Mouse (Mus musculus) megakaryocyte, adult 5-6 weeks (primary cell): ENCODE data around the gene Nrxn1. TPM values are rescaled to one million over a fixed set of nuclear protein-coding genes. Genes with fewer than 3 reads are reported as not detected.

ENCODE experiments used
- ATAC-seq: 2 replicates; pipeline ENCODE4 v1.8.0; 2016; ENCODE audit warnings: mild to moderate bottlenecking, inconsistent platforms; ENCODE audit not compliant: poor library complexity, severe bottlenecking
- total RNA-seq, 2 experiments: library from RNA; stranded (forward) in 1 of 2; stranded (reverse) in 1 of 2; fragments of 153-499, 151-499 nt in 1 of 2; fragments of 221-1000, 200-1000 nt in 1 of 2; gene quantifications; 2 replicates each; pipeline versions ENCODE4 v1.2.3 to v1.2.4; 2015 to 2017

Gene Nrxn1
- total RNA-seq, 2 experiments from 2014 or later: 0.18 to 1.5 TPM

DNA sequence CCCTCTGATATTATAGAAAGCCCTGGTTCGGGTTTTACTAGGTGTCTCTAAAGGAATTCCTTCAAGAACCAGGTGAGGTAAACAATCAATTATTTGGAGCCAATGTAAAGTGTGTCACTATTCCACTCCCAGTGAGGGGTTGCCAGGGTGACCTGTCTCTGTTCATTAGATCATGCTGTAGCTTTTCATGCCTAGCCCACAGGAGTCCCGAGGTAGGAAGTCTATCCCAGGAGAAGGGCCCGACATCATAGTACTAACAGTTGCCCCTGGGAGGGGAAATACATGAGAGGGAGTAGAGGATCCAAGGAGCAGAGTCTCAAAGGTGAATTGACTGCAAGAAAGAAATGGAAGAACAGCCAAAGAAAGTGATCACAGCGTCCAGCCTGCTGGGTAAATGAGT lies 639.6 kb downstream of the Nrxn1 start:
- no peak for ATAC-seq

DNA sequence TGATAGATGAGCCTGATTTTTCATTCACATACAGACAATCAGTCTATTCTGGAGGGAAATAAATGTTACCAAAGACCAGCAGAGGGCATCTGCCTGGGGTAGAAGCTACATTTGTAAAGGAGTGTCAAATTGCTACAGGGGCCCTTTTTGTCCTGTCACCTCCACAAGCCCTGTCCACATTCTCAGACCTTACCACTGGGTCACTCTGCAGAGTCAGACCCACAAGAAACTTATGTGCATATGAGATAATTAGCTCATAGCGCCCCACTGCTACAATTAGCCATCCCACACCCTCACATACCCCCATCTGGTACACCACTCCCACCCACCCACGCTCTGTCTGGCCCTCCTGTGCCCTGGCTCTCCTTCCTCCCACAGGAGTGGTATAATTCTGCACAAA lies 640.1 kb downstream of the Nrxn1 start:
- no peak for ATAC-seq

DNA sequence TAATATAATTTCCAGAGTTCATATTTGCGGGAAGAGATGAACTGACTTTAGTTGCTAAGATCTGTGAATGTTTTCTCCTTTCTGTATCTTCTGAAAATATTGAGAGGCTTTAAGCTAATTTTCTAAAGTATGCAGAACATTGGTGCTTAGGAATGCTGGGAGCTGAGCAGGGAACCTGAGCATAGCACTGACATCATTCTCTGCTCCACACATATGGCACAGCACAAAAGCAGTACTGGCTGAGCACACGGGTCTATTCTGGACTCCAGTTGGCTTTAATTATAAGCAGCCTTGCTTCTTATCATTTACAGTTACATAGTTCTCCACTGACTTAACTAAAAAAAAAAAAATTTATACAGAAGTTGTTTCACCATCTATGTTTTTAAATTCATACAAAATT lies 641.5 kb downstream of the Nrxn1 start:
- no peak for ATAC-seq

DNA sequence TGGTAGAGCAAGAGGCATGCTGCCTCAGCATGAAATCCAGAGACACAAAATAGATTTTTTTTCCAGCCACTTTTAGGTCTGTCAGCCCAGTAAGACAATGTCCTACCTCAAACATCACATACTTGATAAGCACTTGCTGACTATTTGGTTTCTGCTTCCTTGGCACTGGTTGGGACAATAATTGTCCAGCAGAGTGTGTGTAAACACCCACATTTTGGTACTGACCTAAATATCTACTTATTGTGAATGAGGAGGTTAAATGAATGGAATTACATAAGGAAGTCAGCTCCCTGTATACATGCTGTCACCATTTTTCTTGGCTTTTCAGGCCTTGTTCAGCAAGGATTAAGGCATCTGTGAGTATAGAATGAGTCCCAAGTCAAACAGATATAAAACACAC lies 649.8 kb downstream of the Nrxn1 start:
- no peak for ATAC-seq

DNA sequence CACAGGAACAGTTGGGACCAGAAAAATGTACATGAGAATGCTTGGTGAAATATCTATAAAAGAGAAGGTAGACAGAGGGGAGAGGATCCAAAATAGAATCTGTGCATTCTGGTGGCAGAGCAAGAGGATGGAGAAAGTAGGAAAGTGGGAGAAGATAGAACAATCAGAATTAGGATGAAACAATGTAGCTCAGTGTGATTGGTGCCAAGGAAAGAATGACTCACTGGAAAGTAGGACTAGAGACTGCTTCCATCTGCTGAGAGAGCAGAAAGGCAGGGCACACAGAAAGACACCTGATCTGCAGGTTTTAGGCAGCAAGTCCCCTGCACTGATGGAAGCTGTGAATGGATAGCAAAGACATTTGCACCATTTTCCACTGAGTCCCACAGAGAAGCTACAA lies 657.0 kb downstream of the Nrxn1 start:
- no peak for ATAC-seq

DNA sequence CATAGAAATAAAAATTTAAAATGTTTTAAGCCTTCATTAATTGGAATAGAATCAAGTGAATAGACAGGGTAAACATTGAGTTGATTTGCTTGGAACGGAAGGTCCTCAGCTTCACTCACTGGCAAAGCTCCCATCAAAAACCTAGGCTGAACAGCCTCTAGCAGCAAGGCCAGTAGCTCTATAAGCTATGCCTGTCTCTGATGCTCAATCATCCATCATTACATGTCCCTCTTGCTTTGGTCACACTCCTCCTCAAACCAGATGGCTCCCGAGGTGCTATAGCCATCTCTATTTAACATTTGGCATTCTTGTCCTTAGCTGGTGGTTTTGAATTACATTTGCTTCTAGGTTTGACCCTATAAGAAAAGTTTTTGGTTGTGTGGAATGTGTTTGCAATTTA lies 657.5 kb downstream of the Nrxn1 start:
- ATAC-seq: no peak

DNA sequence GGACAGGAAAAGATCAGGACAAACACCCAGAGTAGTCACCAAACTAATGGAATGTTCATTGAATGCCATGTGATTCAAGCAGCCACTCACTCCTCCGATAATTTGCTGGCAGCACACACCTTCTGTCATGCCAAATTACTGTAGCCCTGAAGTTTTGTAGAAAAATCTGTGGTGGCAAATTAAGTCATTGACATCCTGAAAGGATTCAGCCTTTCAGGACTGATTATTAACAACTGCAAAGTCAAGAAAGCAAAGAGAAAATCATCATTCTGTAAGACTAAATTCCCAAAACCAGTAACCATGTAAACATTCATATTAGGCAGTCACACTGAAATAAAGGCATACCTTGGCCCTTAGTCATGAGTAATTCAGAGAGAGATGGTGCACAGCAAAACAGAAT lies 662.7 kb downstream of the Nrxn1 start:
- no peak for ATAC-seq

DNA sequence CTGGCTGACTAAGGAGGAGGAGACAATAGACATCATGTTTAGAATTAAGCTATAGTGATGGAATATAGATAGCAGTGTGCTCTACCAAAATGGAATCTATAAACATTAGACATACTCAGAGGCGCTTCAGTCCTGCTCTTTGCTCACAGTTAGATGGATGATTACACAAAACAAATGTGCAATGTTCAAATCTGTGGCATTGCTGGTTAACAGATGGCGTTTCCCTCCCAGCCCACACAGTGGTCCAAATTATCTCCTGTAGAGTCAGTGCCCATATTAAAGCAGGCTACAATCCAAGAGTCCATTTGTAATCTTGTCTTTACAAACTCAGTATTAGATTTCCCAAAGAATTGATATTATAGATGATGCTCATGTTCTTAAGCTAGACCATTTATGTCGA lies 666.9 kb downstream of the Nrxn1 start:
- ATAC-seq: no peak

DNA sequence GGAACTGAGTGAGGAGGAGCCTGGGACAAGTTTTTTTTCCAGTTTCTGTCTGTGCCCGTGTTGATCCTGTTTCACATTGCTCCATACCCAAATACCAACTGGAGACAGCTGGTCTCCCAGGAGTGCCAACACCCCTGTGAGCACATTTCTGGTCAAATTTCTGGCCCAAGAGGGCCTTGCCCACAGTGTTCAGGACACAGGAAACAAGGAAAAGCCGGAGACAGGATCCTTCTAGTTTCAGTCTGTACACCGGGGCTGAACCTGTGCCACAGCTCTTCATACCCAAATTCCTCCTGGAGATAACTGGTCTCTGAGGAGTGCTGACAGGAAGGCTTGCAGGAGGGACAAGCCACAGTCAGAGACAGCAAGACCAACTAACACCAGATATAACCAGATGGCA lies 670.3 kb downstream of the Nrxn1 start:
- no peak for ATAC-seq

DNA sequence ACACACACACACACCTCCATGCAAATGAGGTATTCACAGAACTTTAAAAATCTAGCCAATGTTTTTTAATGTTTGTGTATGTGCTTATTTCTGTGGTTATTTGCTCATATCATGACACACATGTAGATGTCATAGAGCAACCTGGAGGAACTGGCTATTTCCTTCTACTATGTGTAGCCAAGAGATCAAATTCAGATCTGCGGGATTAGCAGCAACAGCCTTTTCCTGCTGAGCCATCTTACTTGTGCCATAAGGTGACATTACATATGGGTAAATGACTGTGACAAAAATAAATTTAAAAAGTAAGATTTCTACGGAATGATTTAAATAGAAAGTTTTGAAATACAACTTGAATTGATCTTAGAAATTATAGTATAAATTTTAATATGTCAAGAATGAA lies 672.1 kb downstream of the Nrxn1 start:
- ATAC-seq: no peak

DNA sequence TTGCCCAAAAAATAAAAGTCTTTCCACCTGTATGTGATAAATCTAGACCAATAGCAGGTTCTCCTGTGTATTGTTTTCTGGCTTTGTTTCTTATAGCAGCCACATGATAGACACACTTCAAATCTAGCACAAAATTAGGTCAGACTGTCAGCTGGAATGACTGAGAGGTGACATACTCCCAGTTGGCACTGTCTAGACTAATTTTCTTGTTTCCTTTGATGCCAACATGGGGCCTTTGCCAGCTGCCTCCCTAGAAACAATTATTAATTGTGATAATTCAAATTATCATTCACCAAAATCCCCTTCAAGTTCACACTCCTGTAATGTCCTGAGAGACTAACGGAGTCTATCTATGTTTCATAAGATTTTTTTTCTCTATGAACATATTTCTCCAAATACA lies 673.3 kb downstream of the Nrxn1 start:
- no peak for ATAC-seq

DNA sequence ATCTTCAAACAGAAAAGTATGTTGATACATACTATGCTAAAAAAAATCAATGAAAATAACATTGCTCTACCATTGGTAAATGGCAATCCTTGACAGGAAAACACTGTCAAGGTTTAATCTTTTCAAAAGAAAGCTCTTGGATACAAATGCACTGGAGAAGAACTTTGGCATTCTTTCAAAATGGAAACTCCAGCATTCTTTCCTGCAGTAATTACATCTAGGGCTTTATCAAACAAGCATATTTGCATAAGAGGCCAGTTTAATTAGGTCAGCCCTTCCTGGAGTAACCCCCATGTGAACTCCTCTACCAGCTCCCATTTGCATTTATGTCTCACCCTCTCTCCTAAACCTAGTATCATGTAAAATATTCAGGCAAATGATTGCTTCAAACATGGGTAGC lies 696.5 kb downstream of the Nrxn1 start:
- no peak for ATAC-seq

DNA sequence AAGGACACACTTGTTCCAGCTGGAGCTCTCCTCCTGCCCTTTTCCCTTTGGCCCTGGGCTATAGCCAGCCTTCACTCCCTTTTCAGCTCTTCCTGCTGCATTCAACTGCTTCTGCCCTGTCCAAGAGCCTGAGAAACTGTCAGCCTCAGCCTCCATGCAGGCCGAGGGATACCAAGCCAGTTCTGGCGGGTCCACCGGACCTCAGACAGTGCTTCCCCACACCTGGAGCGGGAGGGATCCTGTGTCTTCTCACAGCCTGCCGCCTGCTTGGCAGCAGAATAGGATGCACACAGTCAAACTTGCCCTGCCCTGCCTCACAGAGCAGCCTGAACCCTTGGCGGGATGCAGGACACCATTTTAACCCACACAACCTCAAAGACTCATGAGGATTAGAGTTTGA lies 698.3 kb downstream of the Nrxn1 start:
- no peak for ATAC-seq

DNA sequence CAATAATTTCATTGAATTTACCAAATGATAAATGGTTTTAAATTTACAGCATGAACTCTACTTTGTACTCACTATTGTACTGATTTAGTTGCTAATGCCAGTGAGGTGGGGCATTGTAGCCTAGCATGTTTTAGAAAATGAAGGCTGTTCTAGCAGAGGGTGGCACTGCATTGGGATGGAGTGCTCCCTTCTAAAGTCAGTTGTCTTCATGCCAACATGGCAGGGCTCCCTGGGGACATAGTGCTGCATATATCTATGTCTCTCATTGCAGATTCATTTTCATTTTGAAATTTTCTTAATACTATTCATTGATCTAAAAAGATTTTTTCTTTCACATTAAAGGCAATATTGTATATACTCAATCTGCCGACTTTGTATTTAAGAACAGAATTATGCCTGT lies 700.1 kb downstream of the Nrxn1 start:
- no peak for ATAC-seq

DNA sequence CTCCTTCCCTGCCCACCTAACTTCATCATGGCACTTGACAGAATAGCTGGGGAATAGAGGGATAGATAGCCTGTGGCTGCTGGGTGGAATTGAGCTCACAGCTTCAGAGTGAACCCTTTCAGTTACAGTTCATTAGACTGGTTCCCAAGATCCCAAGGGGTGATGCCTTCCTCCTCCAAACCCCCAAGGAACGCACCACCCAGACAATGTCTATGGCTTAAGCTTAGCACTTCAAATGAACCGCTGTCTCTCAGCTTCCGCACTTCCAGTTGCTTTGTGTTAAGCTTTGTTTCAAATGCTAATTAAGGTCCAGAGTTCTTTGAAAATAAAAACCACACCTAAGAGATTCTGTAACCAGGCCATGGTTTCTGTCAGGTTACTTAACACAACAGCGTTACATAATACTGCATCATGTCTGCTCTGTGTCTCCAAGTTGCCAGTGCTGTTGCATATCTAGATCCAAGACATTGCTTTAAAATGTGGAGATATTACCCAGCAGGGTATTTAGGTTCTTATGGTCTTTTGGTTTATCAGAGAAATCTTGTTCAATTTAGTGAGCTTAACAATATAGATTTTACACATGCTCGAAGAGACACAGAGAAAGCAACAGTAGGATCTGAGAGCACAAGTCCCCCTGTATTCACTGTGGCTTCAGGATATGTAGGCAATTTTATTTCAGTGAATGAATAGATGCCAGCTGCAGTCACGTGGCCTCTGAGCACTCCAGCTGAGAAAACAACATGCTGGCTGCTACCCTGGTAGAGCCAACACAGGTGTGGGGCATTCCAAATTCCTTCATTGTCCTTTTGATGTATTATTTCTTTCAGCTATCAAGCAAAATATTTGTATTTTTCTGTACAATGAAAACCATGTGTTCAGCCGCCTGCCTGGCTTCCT lies 702.3 kb downstream of the Nrxn1 start:
- no peak for ATAC-seq

DNA sequence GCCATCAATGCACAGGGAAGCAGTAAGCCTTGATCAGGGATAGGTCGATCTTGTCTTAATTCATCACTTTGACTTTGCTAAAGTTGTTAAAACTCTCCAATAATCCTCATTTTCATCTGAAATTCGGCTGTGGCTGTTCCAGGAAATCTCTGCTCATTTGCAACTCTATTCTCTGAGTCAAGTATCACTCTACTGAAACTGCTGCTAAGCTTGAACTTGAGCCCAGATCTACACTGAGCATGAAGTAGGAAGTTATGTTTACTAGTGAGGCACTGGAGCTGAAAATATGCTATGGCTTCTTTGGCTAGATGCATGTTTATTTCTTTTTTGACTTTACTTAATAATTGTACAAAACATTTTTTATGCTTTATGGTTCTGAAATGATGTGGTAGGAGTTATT lies 708.0 kb downstream of the Nrxn1 start:
- ATAC-seq: no peak

DNA sequence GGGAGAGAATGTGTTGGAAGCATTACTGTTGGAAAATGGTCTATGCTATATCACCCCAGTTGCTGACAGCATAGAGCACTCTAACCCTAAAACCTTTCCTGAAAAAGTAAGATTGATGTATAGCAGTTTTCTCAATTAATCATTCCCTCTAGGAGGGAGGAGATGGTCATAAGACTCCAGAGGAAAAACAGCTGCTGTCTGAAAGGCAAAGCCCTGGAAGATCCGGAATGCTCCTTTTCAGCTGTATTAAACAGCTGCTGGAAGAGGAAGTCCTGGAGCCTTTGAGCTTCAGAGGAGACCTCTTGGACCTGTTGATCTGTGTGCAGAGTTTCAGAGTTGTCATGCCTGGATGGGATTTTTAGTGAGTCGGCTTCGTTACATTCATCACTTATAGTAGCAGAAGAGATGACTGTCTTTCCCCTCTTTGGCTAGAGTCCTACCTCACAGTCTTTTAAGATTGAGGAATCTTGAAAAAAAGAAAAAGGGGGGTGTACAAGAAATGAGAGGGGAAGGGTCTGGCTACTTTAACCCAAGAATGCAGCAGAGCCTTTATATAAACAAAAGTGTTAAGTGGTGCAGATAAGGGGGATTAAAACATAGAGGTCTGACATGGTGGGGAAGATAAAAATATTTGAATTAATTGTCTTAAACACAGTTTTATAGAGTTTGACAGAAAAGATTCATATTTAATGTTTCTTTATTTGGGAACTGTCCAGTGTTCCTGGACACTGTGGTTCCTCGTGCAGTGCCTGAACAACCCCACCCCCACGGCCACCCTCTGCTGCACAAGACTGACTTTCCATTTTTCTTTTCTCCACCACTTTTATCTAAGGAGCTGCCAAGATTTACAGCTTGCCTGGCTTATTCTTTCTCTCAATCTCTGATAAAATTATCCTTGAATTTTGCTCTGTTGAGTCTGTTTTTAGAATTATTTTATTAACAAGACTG lies 710.1 kb downstream of the Nrxn1 start:
- ATAC-seq: no peak

DNA sequence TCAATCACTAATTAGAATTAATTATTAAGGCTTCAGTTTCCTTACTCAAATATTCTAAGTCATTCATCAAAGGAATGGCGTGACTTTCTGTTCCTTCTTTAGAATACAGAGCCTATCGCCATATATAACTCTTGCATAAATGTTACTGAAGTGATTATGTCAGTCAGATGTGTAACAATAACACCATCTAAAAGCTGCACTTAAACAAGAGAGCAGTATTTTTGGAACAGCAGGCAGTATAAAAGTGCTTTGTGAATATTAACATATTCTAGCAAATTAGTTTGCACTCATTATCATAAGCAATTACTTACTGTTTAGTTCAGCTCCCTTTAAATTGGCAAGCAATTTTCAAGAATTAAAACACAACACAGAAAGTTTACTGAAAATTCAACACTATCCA lies 716.3 kb downstream of the Nrxn1 start:
- ATAC-seq: no peak

DNA sequence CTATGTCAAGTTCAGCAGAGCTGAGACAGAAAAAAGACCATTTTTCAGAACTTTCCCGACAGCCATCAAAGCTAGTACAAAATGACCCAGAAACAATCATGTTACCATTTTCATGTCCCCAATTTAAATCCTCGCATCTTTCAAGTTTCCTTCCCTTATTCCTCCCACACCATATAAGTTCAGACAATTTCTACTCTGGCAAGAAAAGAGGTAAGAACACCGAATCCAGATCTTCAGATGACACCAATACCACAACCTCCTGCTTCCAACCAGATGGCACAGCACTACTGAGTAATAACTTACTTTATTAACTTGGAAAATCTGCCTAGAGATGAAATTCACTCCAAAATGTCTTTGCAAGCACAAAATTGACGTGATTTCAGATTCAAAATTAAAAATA lies 730.7 kb downstream of the Nrxn1 start:
- no peak for ATAC-seq

DNA sequence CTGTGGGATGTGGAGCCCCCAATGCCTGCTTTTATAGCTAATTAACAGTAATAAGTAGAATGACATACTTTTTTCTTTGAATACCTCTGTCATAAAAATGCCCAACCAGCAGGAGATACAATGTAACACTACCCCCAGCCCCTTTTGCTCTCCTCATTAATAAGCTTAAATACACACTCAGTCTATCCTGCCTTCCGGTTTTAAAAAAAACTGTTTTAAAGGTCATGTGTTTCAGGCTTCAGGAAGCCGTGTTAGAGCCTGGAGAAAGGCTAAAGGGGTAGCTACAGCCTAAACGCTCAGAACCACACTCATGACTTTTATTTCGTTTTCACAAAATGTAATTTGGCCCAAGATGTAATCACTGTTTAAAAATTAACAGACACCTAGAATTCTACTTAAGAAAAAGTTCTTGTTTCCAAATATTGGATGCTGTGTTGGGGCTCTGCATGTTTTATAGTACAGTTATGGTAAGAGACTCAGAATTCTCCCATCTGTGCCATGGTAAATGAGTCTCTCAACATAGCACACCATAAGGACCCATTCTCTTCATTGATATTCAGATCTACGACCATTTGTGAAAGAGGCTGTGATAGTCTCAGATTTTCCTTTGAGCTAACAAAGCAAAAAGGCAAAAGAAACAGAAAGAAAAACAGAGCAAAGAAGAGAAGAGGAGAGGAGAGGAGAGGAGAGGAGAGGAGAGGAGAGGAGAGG lies 743.3 kb downstream of the Nrxn1 start:
- no peak for ATAC-seq

DNA sequence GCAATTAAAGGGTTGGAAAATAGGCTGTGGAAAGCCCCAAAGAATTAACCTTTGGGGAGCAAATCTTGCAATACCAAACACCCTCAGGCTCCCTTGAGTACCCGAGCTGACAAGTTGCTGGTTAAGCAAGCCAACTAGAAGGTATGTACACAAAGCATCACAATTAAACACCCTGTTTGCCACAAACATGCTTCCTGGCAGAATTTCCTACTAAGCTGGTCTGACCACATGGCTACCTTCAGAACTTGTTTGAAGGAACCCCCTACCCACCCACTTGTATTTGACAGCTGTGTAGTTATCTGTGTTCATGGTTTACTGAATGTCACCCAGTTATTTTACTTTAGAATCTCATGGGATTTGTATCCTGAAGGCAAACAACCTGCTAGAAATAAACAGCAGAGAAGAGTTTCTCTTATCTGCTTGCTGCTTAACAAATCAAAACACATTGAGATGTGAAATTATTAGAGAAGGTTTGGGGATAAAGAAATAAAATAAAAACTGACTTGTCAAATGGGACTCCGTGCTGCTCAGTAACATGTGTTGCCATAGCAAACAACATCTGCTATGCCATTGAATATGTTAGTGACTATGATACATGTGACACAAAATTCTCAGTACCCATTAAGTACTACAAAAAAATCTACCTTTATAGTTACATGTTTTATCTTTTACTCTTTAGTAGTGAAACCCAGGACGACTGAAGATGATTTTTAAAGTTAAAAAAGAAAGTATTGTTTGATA lies 746.0 kb downstream of the Nrxn1 start:
- ATAC-seq: no peak
